Mouse (Mus musculus) intestine, postnatal 0 days (tissue): ENCODE measurements around the gene Jsrp1. TPM values are rescaled to one million over a fixed set of nuclear protein-coding genes. Genes with fewer than 3 reads are reported as not detected.

Experiments
- ATAC-seq: fragments of 200-750 bp; cut with Nextera tagmentation; 2 replicates; pipeline ENCODE4 v1.8.0; 2017; ENCODE audit warnings: mild to moderate bottlenecking, moderate TSS enrichment, moderate library complexity
- H3K27ac ChIP-seq: fragments of 300-500 bp; sonication (generic); 2 replicates; pipeline ENCODE4 v1.5.1; 2014; ENCODE audit warnings: mild to moderate bottlenecking, low read depth, low read length, moderate library complexity
- H3K27me3 ChIP-seq: fragments of 300-500 bp; sonication (generic); replicated peaks from 2 replicates; pipeline ENCODE4 v1.6.1; 2014; ENCODE audit warnings: low read length, mixed read lengths; ENCODE audit not compliant: control insufficient read depth, insufficient read depth
- H3K36me3 ChIP-seq: fragments of 300-500 bp; sonication (generic); 2 replicates; pipeline ENCODE4 v1.6.1; 2014; ENCODE audit warnings: mild to moderate bottlenecking, moderate library complexity; ENCODE audit not compliant: control insufficient read depth, insufficient read depth
- H3K4me1 ChIP-seq: fragments of 300-500 bp; sonication (generic); replicated peaks from 2 replicates; pipeline ENCODE4 v1.6.1; 2014; ENCODE audit warnings: antibody characterized with exemption, low read length, mixed read lengths; ENCODE audit not compliant: control insufficient read depth, insufficient read depth
- H3K4me2 ChIP-seq: fragments of 300-500 bp; sonication (generic); replicated peaks from 2 replicates; pipeline ENCODE4 v1.6.1; 2014; ENCODE audit warnings: low read depth, mild to moderate bottlenecking, moderate library complexity
- H3K4me3 ChIP-seq: fragments of 300-500 bp; sonication (generic); 2 replicates; pipeline ENCODE4 v1.5.1; 2014; ENCODE audit warnings: low read depth, low read length
- H3K9ac ChIP-seq: fragments of 300-500 bp; sonication (generic); 2 replicates; pipeline ENCODE4 v1.6.1; 2014; ENCODE audit warnings: mild to moderate bottlenecking, low read depth, low read length
- H3K9me3 ChIP-seq: fragments of 300-500 bp; sonication (generic); 2 replicates; pipeline ENCODE4 v1.6.1; 2016; ENCODE audit warnings: mixed run types; ENCODE audit not compliant: control insufficient read depth
- CTCF ChIP-seq: sonication (generic); IDR thresholded peaks from 2 replicates; pipeline ENCODE4 v1.5.1; 2016; ENCODE audit warnings: low read depth, mild to moderate bottlenecking, control low read depth, antibody characterized with exemption, moderate library complexity
- WGBS: fragments of 180-500 bp; shearing (Covaris S2); extraction: QIAGEN DNeasy Blood & Tissue Kit; methylation state at CpG from one replicate; pipeline ENCODE4 v1.1.7; 2014; 5-methylcytosine and 5-hydroxymethylcytosine counted together
- polyA plus RNA-seq: library from polyadenylated mRNA; unstranded; fragments of >200 nt; fragmentation: Nextera tagmentation; extraction: Ambion mirVana; gene quantifications from 2 replicates; pipeline ENCODE4 v1.2.1, GENCODE M21; 2015

Gene Jsrp1
- polyA plus RNA-seq, 1 experiment from 2014 or later, result 0.35 TPM

DNA sequence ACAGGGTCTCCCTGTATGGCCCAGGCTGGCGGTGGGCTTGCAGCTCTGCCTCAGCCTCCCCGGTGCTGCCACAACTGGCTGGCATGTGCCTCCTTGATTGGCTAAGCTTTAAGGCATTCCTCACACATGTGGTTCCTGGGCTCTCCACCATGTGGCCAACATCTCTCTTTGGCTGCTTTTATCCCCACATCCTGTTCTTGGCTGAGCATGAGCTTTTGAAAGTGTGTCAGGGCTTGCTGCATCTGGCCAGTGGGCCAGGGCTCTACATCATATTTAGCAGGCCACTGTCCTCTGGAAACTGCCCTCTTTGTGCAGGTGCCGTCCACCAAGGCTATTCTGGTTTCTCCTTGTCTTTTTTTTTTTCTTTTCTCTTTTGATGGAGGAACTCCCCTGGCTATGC lies 43.0 kb upstream of the Jsrp1 start:
- Histone ChIP-seq H3K4me3 (no peak overlapping the region), H3K4me2 (peak overlapping the region; percentile 100), H3K9ac (no peak overlapping the region), H3K27me3 (no peaks in the 10 kb centered on the region), H3K36me3 (peaks cover 20% of the 10 kb centered on the region), H3K27ac (no peak overlapping the region), H3K9me3 (no peaks in the 10 kb centered on the region), H3K4me1 (peaks cover 12% of the 10 kb centered on the region; the same call in 1 of the 2 replicates)
- no peak for ATAC-seq
- WGBS, result 66% methylated on average over 3 of the region's 3 CpGs
- TF ChIP-seq CTCF, result no peak

DNA sequence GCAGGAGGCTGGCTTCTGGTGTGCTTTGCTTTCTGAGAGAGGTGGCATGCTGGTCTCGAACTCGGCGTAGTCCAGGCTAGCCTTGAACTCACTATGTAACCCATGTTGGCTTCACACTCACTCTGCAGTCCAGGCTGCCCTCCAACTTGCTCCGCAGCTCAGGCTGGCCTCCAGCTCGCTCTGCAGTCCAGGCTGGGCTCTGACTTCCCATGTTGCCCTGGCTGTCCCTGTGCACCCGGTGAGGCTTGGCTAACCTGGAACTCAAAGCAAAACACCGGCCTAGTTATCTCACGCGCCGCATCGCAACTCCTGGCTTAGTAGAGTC lies 42.4 kb upstream of the Jsrp1 start:
- ATAC-seq, result no peak
- 14% methylated on average over 11 of the region's 11 CpGs for WGBS
- peak overlapping the region; percentile 92 for H3K4me3 ChIP-seq

DNA sequence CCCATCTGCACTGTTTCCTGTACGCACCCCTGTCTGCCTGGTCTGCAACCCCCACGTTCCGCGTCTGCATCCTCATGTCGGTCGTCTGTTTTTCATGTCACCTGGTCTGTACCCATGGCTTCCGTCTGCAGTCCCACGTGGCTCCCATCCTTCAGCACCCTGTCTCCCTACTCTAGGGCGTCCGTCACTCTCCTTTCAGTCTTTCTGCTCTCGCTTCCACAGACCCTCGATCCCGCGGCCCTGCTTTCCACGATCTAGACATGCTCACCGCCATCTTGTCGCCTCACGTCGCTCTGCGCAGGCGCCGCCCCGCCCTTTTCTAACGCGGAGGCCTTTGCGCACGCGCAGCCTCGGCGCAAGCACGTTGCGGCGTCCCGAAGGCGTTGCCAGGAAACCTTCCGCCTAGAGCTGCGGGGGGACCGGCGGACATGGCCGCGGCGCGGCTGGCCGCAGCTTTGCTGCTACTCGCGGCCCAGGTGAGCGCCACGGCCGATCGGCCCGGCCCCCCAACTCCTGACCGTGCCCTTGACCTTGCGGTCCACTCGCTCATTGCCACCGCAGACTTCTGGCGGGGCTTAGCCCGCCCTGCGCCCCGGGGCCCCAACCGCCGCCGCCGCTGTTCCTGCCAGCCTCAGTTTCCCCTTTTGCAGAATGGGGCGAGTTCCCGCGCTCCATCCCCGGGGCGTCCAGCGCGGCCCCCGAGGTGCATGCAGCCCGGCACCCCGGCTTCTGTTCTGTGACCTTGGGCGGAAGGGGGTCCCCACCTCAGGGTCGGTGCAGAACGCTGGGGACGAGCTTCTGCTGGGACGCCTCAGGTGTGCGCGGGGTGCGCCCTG lies 41.8 kb upstream of the Jsrp1 start, which contains the start of the genes Lsm7 and Sppl2b:
TSS of gene Lsm7 (minus strand) at position 297 of the 836 bp plus-strand sequence.
TSS of gene Sppl2b (plus strand) at position 363 of the 836 bp plus-strand sequence.
- peaks cover 12% of the 10 kb centered on the region; the same call in 1 of the 2 replicates for H3K4me1 ChIP-seq
- no peak within 1 kb of the TSS for H3K27ac ChIP-seq
- H3K36me3 ChIP-seq, result peaks cover 22% of the 10 kb centered on the region
- ATAC-seq, result peak; percentile 67
- H3K4me3 ChIP-seq, result peak within 1 kb of the TSS; percentile 92
- H3K9ac ChIP-seq, result peak within 1 kb of the TSS; percentile 77
- peak within 1 kb of the TSS; percentile 100 for H3K4me2 ChIP-seq
- no peaks in the 10 kb centered on the region for H3K27me3 ChIP-seq
- H3K9me3 ChIP-seq, result no peaks in the 10 kb centered on the region
- TF ChIP-seq CTCF, result no peak
- under 1% methylated on average over 81 of the region's 81 CpGs for WGBS

More for the DNA sequence above, 42.4 kb upstream of the Jsrp1 start:
- H3K27ac ChIP-seq, result no peak overlapping the region
- H3K9ac ChIP-seq, result peak overlapping the region; percentile 77
- no peak for TF ChIP-seq CTCF
- no peaks in the 10 kb centered on the region for H3K9me3 ChIP-seq
- peak overlapping the region; percentile 100 for H3K4me2 ChIP-seq
- peaks cover 12% of the 10 kb centered on the region; the same call in 1 of the 2 replicates for H3K4me1 ChIP-seq
- H3K27me3 ChIP-seq, result no peaks in the 10 kb centered on the region
- H3K36me3 ChIP-seq, result peaks cover 22% of the 10 kb centered on the region

DNA sequence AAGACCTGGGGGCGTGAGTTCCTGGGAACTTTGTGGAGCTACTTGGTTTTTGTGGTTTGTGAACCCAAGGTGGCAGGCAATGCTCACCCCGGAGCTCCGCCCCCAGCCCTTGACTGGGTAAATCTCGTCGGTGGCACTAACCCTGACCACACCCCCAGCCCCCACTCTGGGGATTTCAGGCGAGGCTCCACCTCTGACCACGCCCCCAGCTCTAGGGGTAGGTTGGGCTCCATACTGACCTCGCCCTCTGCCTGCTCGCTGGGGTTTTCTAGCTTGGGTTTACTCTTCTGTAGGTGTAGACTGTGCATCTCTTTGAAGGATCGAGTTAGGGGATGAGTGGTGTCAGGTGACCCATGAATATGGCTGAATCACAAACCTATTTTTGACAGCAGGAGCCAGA lies 35.3 kb upstream of the Jsrp1 start:
- TF ChIP-seq CTCF, result no peak
- Histone ChIP-seq H3K27ac (no peak overlapping the region), H3K4me2 (no peak overlapping the region), H3K4me1 (no peaks in the 10 kb centered on the region), H3K36me3 (peaks cover 22% of the 10 kb centered on the region), H3K9me3 (no peaks in the 10 kb centered on the region), H3K27me3 (peaks cover 18% of the 10 kb centered on the region), H3K4me3 (no peak overlapping the region), H3K9ac (no peak overlapping the region)
- no peak for ATAC-seq
- WGBS, result 9% methylated on average over 10 of the region's 10 CpGs

DNA sequence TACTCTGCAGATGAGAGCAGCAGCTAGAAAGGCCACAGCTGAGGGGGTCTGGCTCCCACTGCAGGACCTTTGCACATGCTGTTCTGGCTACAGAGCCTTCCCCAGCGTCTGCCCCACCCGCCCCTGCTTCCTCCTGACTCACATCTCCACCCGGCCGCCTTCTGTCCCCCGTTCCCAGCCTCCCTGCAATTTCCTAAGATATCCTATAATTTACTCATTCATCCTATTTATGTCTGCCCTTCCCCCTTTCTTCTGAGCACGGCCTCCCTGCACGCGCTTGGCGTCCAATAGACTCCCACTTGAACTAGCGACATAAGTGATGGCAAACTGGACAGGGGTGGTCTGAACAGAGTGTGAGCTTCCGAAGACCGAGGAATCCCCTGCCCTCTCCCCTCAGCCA lies 32.4 kb upstream of the Jsrp1 start:
- 66% methylated on average over 12 of the region's 12 CpGs for WGBS
- Histone ChIP-seq H3K36me3 (no peaks in the 10 kb centered on the region), H3K27ac (no peak overlapping the region), H3K4me3 (no peak overlapping the region), H3K4me2 (no peak overlapping the region), H3K9ac (no peak overlapping the region), H3K9me3 (no peaks in the 10 kb centered on the region), H3K4me1 (no peaks in the 10 kb centered on the region), H3K27me3 (peaks cover 34% of the 10 kb centered on the region)
- no peak for TF ChIP-seq CTCF
- ATAC-seq, result no peak

DNA sequence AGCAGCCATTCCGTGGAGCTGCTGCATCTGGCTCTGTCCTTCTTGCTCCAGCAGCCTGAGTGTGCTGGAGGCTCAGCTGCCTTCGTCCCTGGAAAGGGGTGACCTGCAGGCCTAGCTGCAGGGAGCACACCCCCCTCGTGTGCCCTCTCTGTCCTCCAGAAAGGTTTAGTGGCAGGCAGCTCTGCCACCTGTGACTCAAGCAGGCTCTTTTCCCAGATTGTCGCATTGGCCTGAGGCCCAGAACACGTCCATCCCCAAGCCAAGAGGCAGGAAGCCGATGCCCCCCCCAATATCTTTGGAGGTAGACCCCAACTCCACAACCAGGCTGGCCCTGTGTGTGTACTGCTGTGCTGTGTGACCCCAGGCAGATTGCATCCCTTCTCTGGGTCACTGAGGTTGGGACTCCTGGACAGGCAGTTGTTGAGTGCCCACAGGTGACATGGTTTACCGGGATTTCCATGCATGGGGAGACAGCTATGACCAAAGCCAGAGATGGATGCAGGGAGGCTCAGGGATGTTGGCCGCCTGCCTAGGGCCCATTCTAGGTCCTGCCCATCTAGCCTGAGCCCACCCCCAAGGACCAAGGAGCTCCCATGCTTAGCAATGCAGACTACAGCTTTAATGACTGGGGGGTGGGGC lies 31.9 kb upstream of the Jsrp1 start:
- ATAC-seq, result no peak

More for the DNA sequence above, 31.9 kb upstream of the Jsrp1 start:
- Histone ChIP-seq H3K27me3 (peaks cover 34% of the 10 kb centered on the region), H3K4me2 (no peak overlapping the region), H3K4me3 (no peak overlapping the region), H3K36me3 (no peaks in the 10 kb centered on the region), H3K9ac (no peak overlapping the region), H3K27ac (no peak overlapping the region), H3K9me3 (no peaks in the 10 kb centered on the region), H3K4me1 (no peaks in the 10 kb centered on the region)
- 70% methylated on average over 8 of the region's 8 CpGs for WGBS
- TF ChIP-seq CTCF, result no peak
